Mouse (Mus musculus): ENCODE data around the gene Selenom. TPM values are rescaled to one million over a fixed set of nuclear protein-coding genes. Genes with fewer than 3 reads are reported as not detected.

The Selenom gene
- polyA plus RNA-seq, 1 experiment from 2014 or later: 17.6 TPM

GRCm38 (mm10) chr11:3529476-3530252 is 15.2 kb downstream of the Selenom start:
- no peak for DNase-seq (ENCODE audit: low spot score)

GRCm38 (mm10) chr11:3530731-3531130 is 16.2 kb downstream of the Selenom start:
- DNase-seq (ENCODE audit: low spot score): no peak

GRCm38 (mm10) chr11:3531634-3532033 is 17.1 kb downstream of the Selenom start:
- no peak for DNase-seq (ENCODE audit: low spot score)

- no peak for DNase-seq (ENCODE audit: low spot score)
Measured at GRCm38 (mm10) chr11:3532101-3532931, 17.8 kb downstream of the Selenom start.

GRCm38 (mm10) chr11:3533406-3533932 is 19.0 kb downstream of the Selenom start:
- no peak for DNase-seq (ENCODE audit: low spot score)

GRCm38 (mm10) chr11:3534956-3535355 is 20.5 kb downstream of the Selenom start:
- no peak for DNase-seq (ENCODE audit: low spot score)

- peak; percentile 95 for DNase-seq (ENCODE audit: low spot score)
Measured at GRCm38 (mm10) chr11:3535406-3535986, 21.0 kb downstream of the Selenom start.

- no peak for DNase-seq (ENCODE audit: low spot score)
Measured at GRCm38 (mm10) chr11:3536082-3536481, 21.6 kb downstream of the Selenom start.

GRCm38 (mm10) chr11:3536745-3537333 is 22.4 kb downstream of the Selenom start:
- DNase-seq (ENCODE audit: low spot score): no peak

- DNase-seq (ENCODE audit: low spot score): no peak
Measured at GRCm38 (mm10) chr11:3537711-3538110, 23.2 kb downstream of the Selenom start.

- no peak for DNase-seq (ENCODE audit: low spot score)
Measured at GRCm38 (mm10) chr11:3538341-3538740, 23.9 kb downstream of the Selenom start.

- DNase-seq (ENCODE audit: low spot score): peak; percentile 92
Measured at GRCm38 (mm10) chr11:3539111-3539825, 24.8 kb downstream of the Selenom start.

- DNase-seq (ENCODE audit: low spot score): no peak
Measured at GRCm38 (mm10) chr11:3539826-3540196, 25.3 kb downstream of the Selenom start.

- DNase-seq (ENCODE audit: low spot score): no peak
Measured at GRCm38 (mm10) chr11:3540451-3541085, 26.1 kb downstream of the Selenom start, which contains the start of gene Smtn. Gene Smtn (minus strand): TSS chr11:3540612.

- DNase-seq (ENCODE audit: low spot score): no peak
Measured at GRCm38 (mm10) chr11:3541932-3542331, 27.4 kb downstream of the Selenom start.

GRCm38 (mm10) chr11:3543001-3543400 is 28.5 kb downstream of the Selenom start:
- DNase-seq (ENCODE audit: low spot score): no peak

- no peak for DNase-seq (ENCODE audit: low spot score)
Measured at GRCm38 (mm10) chr11:3544409-3544808, 29.9 kb downstream of the Selenom start.

GRCm38 (mm10) chr11:3545531-3546241 is 31.2 kb downstream of the Selenom start:
- no peak for DNase-seq (ENCODE audit: low spot score)

- DNase-seq (ENCODE audit: low spot score): no peak
Measured at GRCm38 (mm10) chr11:3546242-3546562, 31.7 kb downstream of the Selenom start.

GRCm38 (mm10) chr11:3547047-3547446 is 32.6 kb downstream of the Selenom start:
- no peak for DNase-seq (ENCODE audit: low spot score)
